9 mouse cellular contexts compared by ENCODE assay signal in the genomic region with DNA sequence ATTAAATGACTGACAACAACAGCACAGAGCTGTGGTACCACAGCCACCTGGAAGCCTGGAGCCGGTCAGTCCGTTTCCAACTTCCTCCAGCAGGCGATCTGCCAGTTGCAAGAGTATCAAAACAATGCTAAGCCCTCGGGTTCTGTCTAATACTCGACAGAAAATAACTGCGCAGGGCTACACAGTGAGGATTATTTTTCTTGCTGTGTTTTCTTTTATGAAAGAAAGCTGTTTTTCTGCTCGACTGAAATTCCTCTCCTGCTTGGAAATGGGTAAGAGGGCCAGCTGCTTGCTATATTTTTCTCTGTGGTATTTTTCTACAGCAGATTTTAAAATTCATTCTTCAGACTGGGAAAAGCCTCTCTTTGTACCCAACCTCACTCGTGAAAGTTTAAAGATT. TPM values are rescaled to one million over a fixed set of nuclear protein-coding genes. Genes with fewer than 3 reads are reported as not detected.
DNase-seq lines count a peak whose midpoint lies in the region; ATAC-seq and TF ChIP-seq lines count a peak whose summit lies in the region.
"Had no signal": no experiment of that assay in that cellular context is flagged by ENCODE, and none has a peak within 500 bp of the region (broad histone marks: within the 10 kb centered on the region; RNA-seq: fewer than 3 reads in every experiment).

No protein-coding gene starts in this region.

- no peaks in the 10 kb centered on the region for H3K36me3 ChIP-seq in lung, embryonic 14.5 days (ENCODE audit: insufficient read depth)
- no peaks in the 10 kb centered on the region for H3K36me3 ChIP-seq in embryonic facial prominence, embryonic 13.5 days
- H3K36me3 ChIP-seq in stomach, embryonic 15.5 days: no peaks in the 10 kb centered on the region

- no peaks in the 10 kb centered on the region for H3K4me1 ChIP-seq in lung, embryonic 14.5 days (ENCODE audit: insufficient read depth)
- peaks cover 24% of the 10 kb centered on the region for H3K4me1 ChIP-seq in embryonic facial prominence, embryonic 13.5 days
- H3K4me1 ChIP-seq in stomach, embryonic 15.5 days: peaks cover 5% of the 10 kb centered on the region; the same call in 1 of the 2 replicates

- DNase-seq in lung, embryonic 14.5 days: peak; percentile 61
- DNase-seq in lung, adult 18-20 months: no peak
- DNase-seq in cerebellum, adult 18-20 months: peak; percentile 74 to 80
- peak; percentile 42 for DNase-seq in heart, postnatal 4 days
- DNase-seq in left cerebral cortex, postnatal 25 days (ENCODE audit: low spot score in 2 of 2): peak; percentile 16 to 53

- H3K4me3 ChIP-seq in lung, embryonic 14.5 days (ENCODE audit: low read depth, low read length): no peak overlapping the region
- no peak overlapping the region for H3K4me3 ChIP-seq in embryonic facial prominence, embryonic 13.5 days
- no peak overlapping the region for H3K4me3 ChIP-seq in stomach, embryonic 15.5 days (replicated peaks)

- 0 out of 2 replicates have a peak overlapping the region, but pooled peaks have one; percentile 1 for H3K27ac ChIP-seq in lung, embryonic 14.5 days (ENCODE audit: low read depth)
- peak overlapping the region; percentile 79 for H3K27ac ChIP-seq in embryonic facial prominence, embryonic 13.5 days
- H3K27ac ChIP-seq in stomach, embryonic 15.5 days: 0 out of 2 replicates have a peak overlapping the region, but pooled peaks have one; percentile 59

- 41% methylated on average over 8 of the region's 8 CpGs for WGBS in lung, embryonic 14.5 days
- WGBS in embryonic facial prominence, embryonic 13.5 days: 4% methylated on average over 8 of the region's 8 CpGs
- WGBS in stomach, embryonic 15.5 days: 30% methylated on average over 8 of the region's 8 CpGs

- no peak for ATAC-seq in lung, embryonic 14.5 days (ENCODE audit: insufficient read depth)
- ATAC-seq in embryonic facial prominence, embryonic 13.5 days (ENCODE audit: insufficient number of reproducible peaks, insufficient read depth, low FRiP score, low TSS enrichment, low read depth): 0 out of 2 replicates have a peak, but pooled peaks have one; percentile 37
- no peak for ATAC-seq in stomach, embryonic 15.5 days (ENCODE audit: insufficient read depth, low FRiP score, low read depth)
- ATAC-seq in activated CD4-positive, CD25-positive, alpha-beta regulatory T cell, adult 4 months: no peak

- intact Hi-C loops in left cerebral cortex, postnatal 25 days (cut with DNase I): no loop called here

- TF ChIP-seq CTCF in lung, embryonic 14.5 days (IDR thresholded peaks at IDR 0.05; ENCODE audit: low read depth): peak; percentile 16; the same call in 1 of the 2 replicates

- H3K4me2 ChIP-seq in lung, embryonic 14.5 days: no peak overlapping the region
- peak overlapping the region; percentile 38 for H3K4me2 ChIP-seq in embryonic facial prominence, embryonic 13.5 days
- 0 out of 2 replicates have a peak overlapping the region, but pooled peaks have one; percentile 22 for H3K4me2 ChIP-seq in stomach, embryonic 15.5 days

- no peak overlapping the region for H3K9ac ChIP-seq in lung, embryonic 14.5 days
- H3K9ac ChIP-seq in embryonic facial prominence, embryonic 13.5 days: no peak overlapping the region
- H3K9ac ChIP-seq in stomach, embryonic 15.5 days: no peak overlapping the region

- H3K27me3 ChIP-seq in lung, embryonic 14.5 days (ENCODE audit: insufficient read depth, low read length): no peaks in the 10 kb centered on the region
- no peaks in the 10 kb centered on the region for H3K27me3 ChIP-seq in embryonic facial prominence, embryonic 13.5 days
- H3K27me3 ChIP-seq in stomach, embryonic 15.5 days (replicated peaks): no peaks in the 10 kb centered on the region

- H3K9me3 ChIP-seq in lung, embryonic 14.5 days (ENCODE audit: low read depth, low read length): no peaks in the 10 kb centered on the region
- H3K9me3 ChIP-seq in embryonic facial prominence, embryonic 13.5 days: no peaks in the 10 kb centered on the region
- no peaks in the 10 kb centered on the region for H3K9me3 ChIP-seq in stomach, embryonic 15.5 days

RNA-seq across cellular contexts. Expression of gene Rag2, which starts 23.8 kb away (rescaled TPM):
- not detected in 2 replicates for polyA plus RNA-seq in lung, embryonic 14.5 days (2014; fragmentation: Nextera tagmentation; extraction: Ambion mirVana)
- not detected in 2 replicates for polyA plus RNA-seq in embryonic facial prominence, embryonic 13.5 days (2015; fragmentation: Nextera tagmentation; extraction: Ambion mirVana)
- total RNA-seq in heart, postnatal 4 days (2021): not detected
- total RNA-seq in left cerebral cortex, postnatal 25 days (2021): not detected
- polyA plus RNA-seq in stomach, embryonic 15.5 days (2015; fragmentation: Nextera tagmentation; extraction: Ambion mirVana): 0.06 and 0.09 TPM in 2 replicates
- not detected for polyA plus RNA-seq in activated CD4-positive, CD25-positive, alpha-beta regulatory T cell, adult 4 months (2017; shearing (Covaris generic))
- polyA plus RNA-seq: gonadal fat pad, adult 2 months had no signal

RNA-seq across cellular contexts. Expression of gene Rag1, which starts 48.6 kb away (rescaled TPM):
- polyA plus RNA-seq in lung, embryonic 14.5 days (2014; fragmentation: Nextera tagmentation; extraction: Ambion mirVana): not detected in 2 replicates
- 0.10 and 0.12 TPM in 2 replicates for polyA plus RNA-seq in embryonic facial prominence, embryonic 13.5 days (2015; fragmentation: Nextera tagmentation; extraction: Ambion mirVana)
- under 1 TPM; 0.09 to 0.41 TPM for total RNA-seq in heart, postnatal 4 days (2021)
- total RNA-seq in left cerebral cortex, postnatal 25 days (2021): under 1 TPM; 0.18 to 0.37 TPM
- polyA plus RNA-seq in stomach, embryonic 15.5 days (2015; fragmentation: Nextera tagmentation; extraction: Ambion mirVana): 0.10 TPM in 1 of 2 replicates, not detected in the other
- polyA plus RNA-seq in activated CD4-positive, CD25-positive, alpha-beta regulatory T cell, adult 4 months (2017; shearing (Covaris generic)): not detected

RNA-seq across cellular contexts. Expression of gene B230118H07Rik, which starts 48.6 kb away (rescaled TPM):
- 52.4 and 53.9 TPM in 2 replicates for polyA plus RNA-seq in lung, embryonic 14.5 days (2014; fragmentation: Nextera tagmentation; extraction: Ambion mirVana)
- 59.5 and 68.3 TPM in 2 replicates for polyA plus RNA-seq in embryonic facial prominence, embryonic 13.5 days (2015; fragmentation: Nextera tagmentation; extraction: Ambion mirVana)
- 10 to 100 TPM; 44.8 to 48.7 TPM for total RNA-seq in heart, postnatal 4 days (2021)
- 10 to 100 TPM; 24.7 to 28.3 TPM for total RNA-seq in left cerebral cortex, postnatal 25 days (2021)
- 51.0 and 55.8 TPM in 2 replicates for polyA plus RNA-seq in stomach, embryonic 15.5 days (2015; fragmentation: Nextera tagmentation; extraction: Ambion mirVana)
- polyA plus RNA-seq in activated CD4-positive, CD25-positive, alpha-beta regulatory T cell, adult 4 months (2017; shearing (Covaris generic)): 1 to 10 TPM; 2.4 to 2.5 TPM

Comparison
In these comparisons a context has a peak if more than half of its experiments do, and no peak if none do; other contexts are left out.
1. DNase-seq: peak in lung, embryonic 14.5 days (single experiment), cerebellum, adult 18-20 months (2 of 2), heart, postnatal 4 days (single experiment) and left cerebral cortex, postnatal 25 days (2 of 2); none in lung, adult 18-20 months (0 of 2).
2. H3K27ac ChIP-seq: peak in every context shown above with its lines; median percentile 79 in embryonic facial prominence, embryonic 13.5 days; 59 in stomach, embryonic 15.5 days; 1 in lung, embryonic 14.5 days.
3. RNA of gene B230118H07Rik, which starts 48.6 kb away (polyA plus RNA-seq): 59.5 to 68.3 TPM in embryonic facial prominence, embryonic 13.5 days, 52.4 to 53.9 TPM in lung, embryonic 14.5 days and 51.0 to 55.8 TPM in stomach, embryonic 15.5 days; 2.4 to 2.5 TPM in activated CD4-positive, CD25-positive, alpha-beta regulatory T cell, adult 4 months; every median in the first group is over 10 times any median in the second.